Mouse (Mus musculus) embryonic stem cell, embryonic (primary cell): ENCODE measurements around the gene Nat14.

Source experiments
- CTCF ChIA-PET, 4 experiments: fragments of 300-600 bp in 2 of 4; fragments of 350-600 bp in 2 of 4; sonication (Branson Sonifier 250); formaldehyde crosslinking; loops; one replicate each; lab custom pipeline; 2022; ENCODE audit warnings: inconsistent platforms in 2 of 4; lab: Charles Lee
- POLR2A ChIA-PET, 4 experiments: fragments of 300-600 bp in 2 of 4; fragments of 350-600 bp in 2 of 4; sonication (Branson Sonifier 250); formaldehyde crosslinking; loops; one replicate each; lab custom pipeline; 2022; ENCODE audit warnings: antibody characterized with exemption in 4 of 4, inconsistent platforms in 1 of 4; lab: Charles Lee

The Nat14 gene

GRCm38 (mm10) chr7:4948386-4948785 is 26.6 kb downstream of the Nat14 start:
- CTCF ChIA-PET, result interaction anchor here in 2 of 4 experiments (1.0 to 2.0 kb wide), 4 partner anchors 8 to 16 kb away, joined by 4 to 8 read pairs (median 6); partner anchors contain the start of gene Sbk2 (in 2 of the 2)
- POLR2A ChIA-PET, result interaction anchor here in 3 of 4 experiments (0.7 to 2.1 kb wide), 8 partner anchors 8 to 156 kb away, joined by 3 to 7 read pairs (median 4); partner anchors contain the start of genes Fiz1 (in 1 of the 3), Rpl28 (in 1 of the 3), Ube2s (in 1 of the 3) and Zfp524 (in 1 of the 3)

GRCm38 (mm10) chr7:4950561-4951342 is 28.9 kb downstream of the Nat14 start:
- ChIA-PET POLR2A (interaction anchor here in 3 of 4 experiments (0.6 to 2.6 kb wide), 25 partner anchors 9 to 292 kb away, joined by 3 to 10 read pairs (median 3); partner anchors contain the start of genes Sbk2 (in 2 of the 3), Ube2s (in 2 of the 3), Fiz1 (in 1 of the 3) and Isoc2a (in 1 of the 3)), CTCF (interaction anchor here (0.6 to 2.4 kb wide), 9 partner anchors 10 to 1224 kb away, joined by 3 to 10 read pairs (median 4); partner anchors contain the start of gene Sbk2 (in 2 of the 4))

GRCm38 (mm10) chr7:4953815-4954445 is 32.1 kb downstream of the Nat14 start:
- ChIA-PET POLR2A (interaction anchor here in 2 of 4 experiments (0.7 to 1.2 kb wide), 4 partner anchors 42 to 141 kb away, joined by 3 read pairs; partner anchors contain the start of genes U2af2 (in 1 of the 2) and Ube2s (in 1 of the 2)), CTCF (interaction anchor here in 3 of 4 experiments (0.5 to 1.4 kb wide), 6 partner anchors 10 to 250 kb away, joined by 3 to 10 read pairs (median 4); partner anchors contain the start of gene Sbk2 (in 2 of the 3))

- ChIA-PET POLR2A (interaction anchor here in 2 of 4 experiments (0.7 to 2.7 kb wide), 5 partner anchors 8 to 145 kb away, joined by 3 to 11 read pairs (median 3); partner anchors contain the start of gene Ube2s (in 1 of the 2)), CTCF (interaction anchor here in 1 of 4 experiments (0.7 to 1.1 kb wide), 2 partner anchors 17 to 46 kb away, joined by 3 to 4 read pairs; no protein-coding TSS in a partner anchor)
These were observed 35.5 kb downstream of the Nat14 start for GRCm38 (mm10) chr7:4957361-4957760.

- ChIA-PET CTCF (interaction anchor here (0.7 to 2.6 kb wide), 30 partner anchors 9 to 536 kb away, joined by 3 to 29 read pairs (median 4); no protein-coding TSS in a partner anchor), POLR2A (interaction anchor here in 3 of 4 experiments (0.5 to 3.9 kb wide), 25 partner anchors 13 to 976 kb away, joined by 3 to 18 read pairs (median 6); partner anchors contain the start of genes Fiz1 (in 2 of the 3), Ube2s (in 2 of the 3), Zfp524 (in 2 of the 3) and Cox6b2 (in 1 of the 3))
These were observed 41.7 kb downstream of the Nat14 start for GRCm38 (mm10) chr7:4963527-4963926.

- POLR2A ChIA-PET, result interaction anchor here in 3 of 4 experiments (0.5 to 3.9 kb wide), 46 partner anchors 9 to 975 kb away, joined by 3 to 18 read pairs (median 4); partner anchors contain the start of genes Fiz1 (in 3 of the 3), Ube2s (in 3 of the 3), Zfp524 (in 3 of the 3) and Cox6b2 (in 2 of the 3)
- CTCF ChIA-PET, result interaction anchor here (0.5 to 2.6 kb wide), 61 partner anchors 9 to 537 kb away, joined by 3 to 29 read pairs (median 4); partner anchors contain the start of genes Cox6b2 (in 1 of the 4), Fiz1 (in 1 of the 4), Gm44973 (in 1 of the 4) and Isoc2a (in 1 of the 4)
These were observed 42.4 kb downstream of the Nat14 start, which contains the start of gene Sbk2 for GRCm38 (mm10) chr7:4964272-4964671. Gene Sbk2, minus strand, starts transcription at chr7:4964406.

GRCm38 (mm10) chr7:4964988-4965387 is 43.2 kb downstream of the Nat14 start:
- ChIA-PET CTCF (interaction anchor here in 3 of 4 experiments (0.5 to 2.6 kb wide), 33 partner anchors 8 to 449 kb away, joined by 3 to 29 read pairs (median 5); partner anchors contain the start of genes Cox6b2 (in 1 of the 3), Fiz1 (in 1 of the 3), Gm44973 (in 1 of the 3) and Rpl28 (in 1 of the 3)), POLR2A (interaction anchor here in 3 of 4 experiments (0.9 to 3.9 kb wide), 25 partner anchors 12 to 212 kb away, joined by 3 to 18 read pairs (median 6); partner anchors contain the start of genes Fiz1 (in 3 of the 3), Zfp524 (in 3 of the 3), Cox6b2 (in 2 of the 3) and Gm44973 (in 2 of the 3))

GRCm38 (mm10) chr7:4971068-4971467 is 49.2 kb downstream of the Nat14 start, which contains the start of gene Sbk3:
Gene Sbk3, minus strand, starts transcription at chr7:4971168.
- POLR2A ChIA-PET, result interaction anchor here in 1 of 4 experiments (0.5 kb wide), 1 partner anchor 25 kb away, joined by 3 read pairs; no protein-coding TSS in a partner anchor
- CTCF ChIA-PET, result no interaction called here

- POLR2A ChIA-PET, result no interaction called here
- CTCF ChIA-PET, result interaction anchor here in 1 of 4 experiments (2.0 kb wide), 1 partner anchor 7 kb away, joined by 6 read pairs; the partner anchor contains the start of gene Sbk2
These were observed 49.9 kb downstream of the Nat14 start for GRCm38 (mm10) chr7:4971710-4972109.

GRCm38 (mm10) chr7:4972321-4973047 is 50.7 kb downstream of the Nat14 start:
- ChIA-PET POLR2A (interaction anchor here in 2 of 4 experiments (0.7 to 1.3 kb wide), 3 partner anchors 8 to 160 kb away, joined by 3 to 4 read pairs (median 4); partner anchors contain the start of genes Sbk2 (in 1 of the 2) and Ube2s (in 1 of the 2)), CTCF (interaction anchor here in 2 of 4 experiments (0.7 to 2.0 kb wide), 2 partner anchors 8 to 426 kb away, joined by 5 to 6 read pairs; partner anchors contain the start of gene Sbk2 (in 1 of the 2))
